Mouse (Mus musculus) E14TG2a.4 (cell line): ENCODE results near the gene Tsen54.

Experiments used
- H3K27me3 ChIP-seq: 2 replicates; pipeline ENCODE4 v1.6.1; 2014; ENCODE audit warnings: low read length, control low read depth; ENCODE audit not compliant: insufficient read depth
- H3K36me3 ChIP-seq: 2 replicates; pipeline ENCODE4 v1.6.1; 2014; ENCODE audit warnings: low read length, control low read depth; ENCODE audit not compliant: insufficient read depth
- H3K4me1 ChIP-seq: replicated peaks from 2 replicates; pipeline ENCODE4 v1.6.1; 2014; ENCODE audit warnings: low read depth, low read length, control low read depth
- H3K4me3 ChIP-seq: replicated peaks from 2 replicates; pipeline ENCODE4 v1.5.1; 2014; ENCODE audit warnings: mild to moderate bottlenecking, low read length
- H3K9me3 ChIP-seq: 2 replicates; pipeline ENCODE4 v1.6.1; 2014; ENCODE audit warnings: low read length, control low read depth
- CTCF ChIP-seq: conservative IDR thresholded peaks from 2 replicates; pipeline ENCODE4 v1.5.1; 2014; ENCODE audit warnings: low read length
- NANOG ChIP-seq: IDR thresholded peaks from 2 replicates; pipeline ENCODE4 v1.6.1; 2014; ENCODE audit warnings: borderline replicate concordance, low read length, mixed read lengths
- POU5F1 ChIP-seq: IDR thresholded peaks from 2 replicates; pipeline ENCODE4 v1.6.1; 2014; ENCODE audit warnings: low read length, borderline replicate concordance

Tsen54 gene

GRCm38 (mm10) chr11:115809311-115809781 is 5.2 kb upstream of the Tsen54 start:
- Histone ChIP-seq H3K4me1 (peaks cover 74% of the 10 kb centered on the region), H3K27me3 (peaks cover 20% of the 10 kb centered on the region), H3K36me3 (peaks cover 35% of the 10 kb centered on the region), H3K9me3 (no peaks in the 10 kb centered on the region), H3K4me3 (peak overlapping the region; percentile 43; the same call in 1 of the 2 replicates)
- TF ChIP-seq CTCF (no peak), POU5F1 (no peak), NANOG (no peak)

GRCm38 (mm10) chr11:115810377-115810776 is 4.1 kb upstream of the Tsen54 start:
- TF ChIP-seq NANOG (no peak), CTCF (no peak), POU5F1 (no peak)
- H3K4me1 ChIP-seq, result peaks cover 78% of the 10 kb centered on the region
- H3K4me3 ChIP-seq, result peak overlapping the region; percentile 43
- H3K27me3 ChIP-seq, result peaks cover 23% of the 10 kb centered on the region
- H3K9me3 ChIP-seq, result no peaks in the 10 kb centered on the region
- peaks cover 24% of the 10 kb centered on the region for H3K36me3 ChIP-seq

- H3K4me3 ChIP-seq, result 0 out of 2 replicates have a peak overlapping the region, but pooled peaks have one; percentile 97
- H3K27me3 ChIP-seq, result peaks cover 26% of the 10 kb centered on the region
- H3K36me3 ChIP-seq, result peaks cover 30% of the 10 kb centered on the region
- peaks cover 80% of the 10 kb centered on the region for H3K4me1 ChIP-seq
- H3K9me3 ChIP-seq, result no peaks in the 10 kb centered on the region
- TF ChIP-seq CTCF, result no peak
- no peak for TF ChIP-seq NANOG
- no peak for TF ChIP-seq POU5F1
These were observed 3.0 kb upstream of the Tsen54 start for GRCm38 (mm10) chr11:115811381-115812093.

GRCm38 (mm10) chr11:115812095-115812494 is 2.4 kb upstream of the Tsen54 start:
- Histone ChIP-seq H3K36me3 (peaks cover 36% of the 10 kb centered on the region), H3K4me1 (peaks cover 75% of the 10 kb centered on the region), H3K4me3 (peak overlapping the region; percentile 97; the same call in 1 of the 2 replicates), H3K27me3 (peaks cover 26% of the 10 kb centered on the region), H3K9me3 (no peaks in the 10 kb centered on the region)
- TF ChIP-seq POU5F1, result no peak
- no peak for TF ChIP-seq NANOG
- no peak for TF ChIP-seq CTCF

GRCm38 (mm10) chr11:115812533-115813420 is 1.7 kb upstream of the Tsen54 start:
- Histone ChIP-seq H3K27me3 (peaks cover 26% of the 10 kb centered on the region), H3K4me3 (peak overlapping the region; percentile 97), H3K4me1 (peaks cover 68% of the 10 kb centered on the region), H3K36me3 (peaks cover 42% of the 10 kb centered on the region), H3K9me3 (no peaks in the 10 kb centered on the region)
- TF ChIP-seq NANOG (no peak), CTCF (no peak)

GRCm38 (mm10) chr11:115813507-115814296 is 822 bp upstream of the Tsen54 start, which contains the start of gene Caskin2:
TSS of gene Caskin2 (minus strand) at chr11:115813639.
- H3K9me3 ChIP-seq, result no peaks in the 10 kb centered on the region
- peaks cover 26% of the 10 kb centered on the region for H3K27me3 ChIP-seq
- H3K4me3 ChIP-seq, result peak within 1 kb of the TSS; percentile 97
- peaks cover 51% of the 10 kb centered on the region for H3K36me3 ChIP-seq
- H3K4me1 ChIP-seq, result peaks cover 59% of the 10 kb centered on the region
- TF ChIP-seq POU5F1 (no peak), CTCF (peak; percentile 74), NANOG (no peak)

GRCm38 (mm10) chr11:115817331-115817730 is 2.8 kb downstream of the Tsen54 start:
- peaks cover 45% of the 10 kb centered on the region for H3K4me1 ChIP-seq
- TF ChIP-seq NANOG (no peak), POU5F1 (no peak), CTCF (no peak)
- peaks cover 63% of the 10 kb centered on the region for H3K36me3 ChIP-seq
- peaks cover 11% of the 10 kb centered on the region for H3K27me3 ChIP-seq
- H3K9me3 ChIP-seq, result no peaks in the 10 kb centered on the region
- H3K4me3 ChIP-seq, result no peak overlapping the region
